Mouse (Mus musculus) kidney, embryonic 15.5 days (tissue): Measurements from ENCODE around the gene Gfra1. TPM values are rescaled to one million over a fixed set of nuclear protein-coding genes. Genes with fewer than 3 reads are reported as not detected.
A peak's percentile ranks its signal among the peaks of the same experiment; 100 is the strongest.

Source experiments
- ATAC-seq: fragments of 200-750 bp; cut with Nextera tagmentation; replicated peaks from 2 replicates; pipeline ENCODE4 v1.8.0; 2017; ENCODE audit warnings: moderate TSS enrichment; ENCODE audit not compliant: low FRiP score
- H3K27ac ChIP-seq: fragments of 300-500 bp; sonication (generic); 2 replicates; pipeline ENCODE4 v1.5.1; 2015; ENCODE audit warnings: mild to moderate bottlenecking, inconsistent platforms
- H3K27me3 ChIP-seq: fragments of 300-500 bp; sonication (generic); 2 replicates; pipeline ENCODE4 v1.6.1; 2015; ENCODE audit warnings: inconsistent platforms
- H3K36me3 ChIP-seq: fragments of 300-500 bp; sonication (generic); 2 replicates; pipeline ENCODE4 v1.6.1; 2015; ENCODE audit warnings: inconsistent platforms
- H3K4me1 ChIP-seq: fragments of 300-500 bp; sonication (generic); 2 replicates; pipeline ENCODE4 v1.6.1; 2015; ENCODE audit warnings: inconsistent platforms
- H3K4me2 ChIP-seq: fragments of 300-500 bp; sonication (generic); 2 replicates; pipeline ENCODE4 v1.6.1; 2015; ENCODE audit warnings: moderate library complexity, mild to moderate bottlenecking, inconsistent platforms
- H3K4me3 ChIP-seq: fragments of 300-500 bp; sonication (generic); replicated peaks from 2 replicates; pipeline ENCODE4 v1.5.1; 2015; ENCODE audit warnings: mild to moderate bottlenecking, inconsistent platforms
- H3K9ac ChIP-seq: fragments of 300-500 bp; sonication (generic); 2 replicates; pipeline ENCODE4 v1.6.1; 2015; ENCODE audit warnings: mild to moderate bottlenecking, inconsistent platforms
- H3K9me3 ChIP-seq: fragments of 300-500 bp; sonication (generic); replicated peaks from 2 replicates; pipeline ENCODE4 v1.6.1; 2016; ENCODE audit warnings: inconsistent platforms
- WGBS: fragments of 180-500 bp; shearing (Covaris S2); methylation state at CpG from one replicate; pipeline ENCODE4 v1.1.7; 2015; ENCODE audit warnings: mixed read lengths; 5-methylcytosine and 5-hydroxymethylcytosine counted together
- polyA plus RNA-seq: library from polyadenylated mRNA; unstranded; fragments of >200 nt; fragmentation: Nextera tagmentation; extraction: Ambion mirVana; gene quantifications from 2 replicates; pipeline ENCODE4 v1.2.1, GENCODE M21; 2015

The Gfra1 gene
- polyA plus RNA-seq, 1 experiment from 2014 or later, result 65.3 TPM

- ATAC-seq, result no peak
- no peaks in the 10 kb centered on the region for H3K27me3 ChIP-seq
- H3K4me1 ChIP-seq, result peaks cover 30% of the 10 kb centered on the region
- H3K36me3 ChIP-seq, result no peaks in the 10 kb centered on the region
- H3K27ac ChIP-seq, result no peak overlapping the region
- H3K4me2 ChIP-seq, result no peak overlapping the region
- no peak overlapping the region for H3K9ac ChIP-seq
- H3K9me3 ChIP-seq, result no peaks in the 10 kb centered on the region
- H3K4me3 ChIP-seq, result no peak overlapping the region
- 15% methylated on average over 3 of the region's 3 CpGs for WGBS
Measured at GRCm38 (mm10) chr19:58226882-58227281, 228.8 kb downstream of the Gfra1 start.

GRCm38 (mm10) chr19:58220061-58220831 lies 235.5 kb downstream of the Gfra1 start:
- no peak for ATAC-seq
- H3K27ac ChIP-seq, result no peak overlapping the region
- no peaks in the 10 kb centered on the region for H3K9me3 ChIP-seq
- 53% methylated on average over 25 of the region's 25 CpGs for WGBS
- H3K27me3 ChIP-seq, result no peaks in the 10 kb centered on the region
- no peaks in the 10 kb centered on the region for H3K36me3 ChIP-seq
- no peak overlapping the region for H3K4me3 ChIP-seq
- no peak overlapping the region for H3K9ac ChIP-seq
- H3K4me1 ChIP-seq, result 0 out of 2 replicates have a peak, but pooled peaks cover 6% of the 10 kb centered on the region
- no peak overlapping the region; the same call in 1 of the 2 replicates for H3K4me2 ChIP-seq

- Histone ChIP-seq H3K27ac (no peak overlapping the region), H3K36me3 (no peaks in the 10 kb centered on the region), H3K4me3 (no peak overlapping the region), H3K4me1 (0 out of 2 replicates have a peak, but pooled peaks cover 6% of the 10 kb centered on the region), H3K9me3 (no peaks in the 10 kb centered on the region), H3K4me2 (no peak overlapping the region), H3K9ac (no peak overlapping the region), H3K27me3 (no peaks in the 10 kb centered on the region)
- no peak for ATAC-seq
- 83% methylated on average over 4 of the region's 4 CpGs for WGBS
Measured at GRCm38 (mm10) chr19:58217591-58217990, 238.1 kb downstream of the Gfra1 start.

GRCm38 (mm10) chr19:58206496-58207044 lies 249.1 kb downstream of the Gfra1 start:
- Histone ChIP-seq H3K36me3 (no peaks in the 10 kb centered on the region), H3K9me3 (no peaks in the 10 kb centered on the region), H3K9ac (no peak overlapping the region), H3K4me3 (no peak overlapping the region), H3K4me2 (no peak overlapping the region), H3K4me1 (peaks cover 5% of the 10 kb centered on the region; the same call in 1 of the 2 replicates), H3K27me3 (no peaks in the 10 kb centered on the region), H3K27ac (no peak overlapping the region)
- 63% methylated on average over 10 of the region's 10 CpGs for WGBS
- no peak for ATAC-seq

GRCm38 (mm10) chr19:58205470-58205869 lies 250.2 kb downstream of the Gfra1 start:
- Histone ChIP-seq H3K4me1 (peaks cover 5% of the 10 kb centered on the region; the same call in 1 of the 2 replicates), H3K4me2 (no peak overlapping the region), H3K9ac (no peak overlapping the region), H3K27ac (no peak overlapping the region), H3K27me3 (no peaks in the 10 kb centered on the region), H3K9me3 (no peaks in the 10 kb centered on the region), H3K36me3 (no peaks in the 10 kb centered on the region), H3K4me3 (no peak overlapping the region)
- 60% methylated on average over 7 of the region's 7 CpGs for WGBS
- ATAC-seq, result no peak

GRCm38 (mm10) chr19:58202627-58203026 lies 253.1 kb downstream of the Gfra1 start:
- no peak overlapping the region for H3K9ac ChIP-seq
- ATAC-seq, result no peak
- no peak overlapping the region for H3K4me2 ChIP-seq
- peaks cover 5% of the 10 kb centered on the region; the same call in 1 of the 2 replicates for H3K4me1 ChIP-seq
- no peak overlapping the region for H3K27ac ChIP-seq
- no peaks in the 10 kb centered on the region for H3K9me3 ChIP-seq
- no peaks in the 10 kb centered on the region for H3K27me3 ChIP-seq
- no peaks in the 10 kb centered on the region for H3K36me3 ChIP-seq
- WGBS, result 73% methylated on average over 5 of the region's 5 CpGs
- H3K4me3 ChIP-seq, result no peak overlapping the region

- no peak overlapping the region for H3K27ac ChIP-seq
- H3K27me3 ChIP-seq, result no peaks in the 10 kb centered on the region
- H3K9ac ChIP-seq, result no peak overlapping the region
- no peak for ATAC-seq
- 58% methylated on average over 5 of the region's 5 CpGs for WGBS
- no peak overlapping the region for H3K4me3 ChIP-seq
- peaks cover 5% of the 10 kb centered on the region; the same call in 1 of the 2 replicates for H3K4me1 ChIP-seq
- H3K9me3 ChIP-seq, result no peaks in the 10 kb centered on the region
- H3K36me3 ChIP-seq, result no peaks in the 10 kb centered on the region
- no peak overlapping the region for H3K4me2 ChIP-seq
Measured at GRCm38 (mm10) chr19:58199679-58200078, 256.0 kb downstream of the Gfra1 start.

GRCm38 (mm10) chr19:58193733-58194456 lies 261.8 kb downstream of the Gfra1 start:
- no peak overlapping the region for H3K4me3 ChIP-seq
- H3K27ac ChIP-seq, result peak overlapping the region; percentile 33; the same call in 1 of the 2 replicates
- H3K9ac ChIP-seq, result no peak overlapping the region
- no peaks in the 10 kb centered on the region for H3K9me3 ChIP-seq
- WGBS, result 30% methylated on average over 7 of the region's 7 CpGs
- no peaks in the 10 kb centered on the region for H3K27me3 ChIP-seq
- H3K4me2 ChIP-seq, result 0 out of 2 replicates have a peak overlapping the region, but pooled peaks have one; percentile 8
- no peaks in the 10 kb centered on the region for H3K36me3 ChIP-seq
- H3K4me1 ChIP-seq, result peaks cover 18% of the 10 kb centered on the region
- ATAC-seq, result peak; percentile 62; the same call in 1 of the 2 replicates

GRCm38 (mm10) chr19:58190947-58191346 lies 264.8 kb downstream of the Gfra1 start:
- ATAC-seq, result no peak
- Histone ChIP-seq H3K9ac (no peak overlapping the region), H3K27ac (no peak overlapping the region), H3K36me3 (no peaks in the 10 kb centered on the region), H3K4me2 (no peak overlapping the region), H3K27me3 (no peaks in the 10 kb centered on the region), H3K4me3 (no peak overlapping the region), H3K4me1 (peaks cover 18% of the 10 kb centered on the region), H3K9me3 (no peaks in the 10 kb centered on the region)
- 38% methylated on average over 2 of the region's 2 CpGs for WGBS

- Histone ChIP-seq H3K27me3 (no peaks in the 10 kb centered on the region), H3K27ac (no peak overlapping the region), H3K9me3 (no peaks in the 10 kb centered on the region), H3K4me1 (peaks cover 3% of the 10 kb centered on the region; the same call in 1 of the 2 replicates), H3K4me2 (no peak overlapping the region), H3K4me3 (no peak overlapping the region), H3K9ac (no peak overlapping the region), H3K36me3 (no peaks in the 10 kb centered on the region)
- ATAC-seq, result no peak
- 63% methylated on average over 4 of the region's 4 CpGs for WGBS
Measured at GRCm38 (mm10) chr19:58186558-58186957, 269.2 kb downstream of the Gfra1 start.
